Mouse (Mus musculus): Measurements from ENCODE around the gene Iqgap1.

Iqgap1 gene

DNA sequence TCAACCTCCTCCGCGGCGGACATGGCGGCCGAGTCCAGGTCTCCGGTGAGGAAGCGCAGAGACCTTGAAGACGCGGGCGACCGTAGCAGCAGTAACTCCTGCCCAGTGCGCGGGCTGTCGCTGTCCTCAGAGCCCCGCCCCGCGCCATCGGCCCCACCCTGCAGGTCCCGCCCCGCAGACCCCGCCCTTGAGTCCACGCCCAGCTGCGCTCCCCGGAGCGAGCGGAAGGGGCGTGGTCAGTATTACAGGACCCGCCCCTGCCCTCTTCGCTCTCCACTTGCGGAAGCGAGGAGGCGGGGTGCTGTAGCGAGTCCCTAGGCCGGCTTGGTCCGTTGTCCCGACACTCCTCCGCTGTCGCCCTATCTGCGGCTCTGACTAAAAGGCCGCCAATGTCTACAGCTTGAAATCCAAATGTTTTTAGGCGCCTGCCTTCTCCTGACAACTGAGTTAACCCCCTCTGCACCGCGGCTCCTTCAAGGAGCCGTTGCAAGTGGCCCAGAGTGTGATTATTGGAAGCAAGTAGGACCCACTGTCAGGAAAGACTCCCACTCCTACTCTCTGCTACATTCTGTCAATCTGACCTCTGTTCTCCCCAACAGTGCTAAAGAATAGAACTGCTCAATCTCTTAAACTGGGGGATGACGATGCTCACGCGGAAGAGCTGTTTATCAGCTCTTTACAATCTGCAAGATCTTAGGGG lies 22.5 kb downstream of the Iqgap1 start:
- DNase-seq (ENCODE audit: low read depth) = peak; percentile 98

DNA sequence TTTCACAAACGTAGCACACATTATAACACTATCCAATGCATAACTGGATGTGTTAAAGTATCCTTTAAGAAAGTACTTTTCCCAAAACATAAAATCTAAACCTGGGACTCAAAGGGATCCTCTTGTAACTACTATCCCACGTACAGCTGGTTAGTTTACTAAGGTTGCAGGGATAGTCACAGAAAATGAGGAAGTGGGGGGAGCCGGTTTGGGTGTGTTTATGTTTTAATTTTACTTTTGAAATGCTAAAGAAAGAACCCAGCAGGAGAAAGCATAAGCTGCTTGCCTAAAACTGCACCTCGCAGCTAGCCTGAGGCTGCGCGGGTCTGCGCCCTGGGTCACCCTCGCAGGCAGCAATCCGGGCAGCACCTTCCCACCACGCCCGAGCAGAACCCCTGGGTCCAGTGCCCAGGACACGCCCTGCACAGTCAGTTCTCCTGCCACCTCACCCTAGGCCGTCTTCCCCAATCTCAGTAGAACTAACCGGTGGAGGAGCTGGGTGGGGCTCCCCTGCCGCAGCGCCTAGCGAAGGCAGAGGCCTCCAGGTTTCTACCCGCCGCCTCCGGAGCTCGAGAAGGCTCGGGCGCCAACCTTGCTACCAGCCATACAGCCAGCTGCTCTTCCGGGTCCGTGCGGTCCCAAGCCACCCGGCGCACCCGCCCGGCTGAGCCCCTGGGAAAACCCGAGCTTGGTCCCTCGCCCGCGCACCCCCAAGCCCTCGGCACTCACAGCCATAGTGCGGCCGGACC lies 23.2 kb downstream of the Iqgap1 start:
- no peak for DNase-seq (ENCODE audit: low read depth)

DNA sequence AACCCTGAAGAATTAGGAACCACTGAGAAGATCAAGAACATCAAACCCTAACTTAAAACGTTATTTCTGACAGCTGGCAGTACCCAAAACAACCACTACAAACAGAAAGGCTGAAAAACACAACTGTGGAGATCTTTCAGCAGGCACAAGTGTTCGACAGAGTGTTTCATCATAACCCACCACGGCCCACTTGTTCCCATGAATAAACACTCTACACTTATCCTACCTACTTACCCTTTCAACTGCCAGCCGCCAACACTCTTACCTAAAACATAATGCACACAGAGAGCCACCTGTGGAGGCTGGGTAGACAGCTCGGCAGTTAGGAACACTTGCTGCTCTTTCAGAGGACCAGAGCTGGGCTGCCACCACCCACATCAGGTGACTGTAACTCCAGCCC lies 26.5 kb downstream of the Iqgap1 start:
- peak; percentile 37 for DNase-seq (ENCODE audit: low read depth)

GRCm38 (mm10) chr7:80796805-80797567 lies 28.8 kb downstream of the Iqgap1 start:
- no peak for DNase-seq (ENCODE audit: low read depth)

- no peak for DNase-seq (ENCODE audit: low read depth)
Observed at GRCm38 (mm10) chr7:80796258-80796657, 29.5 kb downstream of the Iqgap1 start.

GRCm38 (mm10) chr7:80789534-80789933 lies 36.2 kb downstream of the Iqgap1 start:
- DNase-seq (ENCODE audit: low read depth) = no peak

DNA sequence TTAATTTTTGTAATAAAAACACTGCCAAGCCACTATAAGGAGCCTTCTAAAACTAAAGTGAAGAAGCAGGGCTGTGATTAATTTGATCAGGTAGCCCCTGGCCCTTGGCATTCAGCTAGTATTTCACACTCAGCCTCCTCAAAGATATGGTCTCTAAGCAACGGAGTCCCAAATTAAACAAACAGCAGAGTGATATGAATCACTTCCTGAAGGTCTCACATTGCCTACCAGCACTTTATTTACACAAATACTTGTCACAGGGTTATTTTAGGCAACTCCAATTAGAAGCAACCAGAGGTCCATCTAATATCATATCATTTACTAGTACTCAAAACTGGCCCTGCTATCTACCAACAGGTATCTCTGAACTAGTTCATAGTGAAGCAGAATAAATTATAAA lies 36.7 kb downstream of the Iqgap1 start:
- peak; percentile 87 for DNase-seq (ENCODE audit: low read depth)

DNA sequence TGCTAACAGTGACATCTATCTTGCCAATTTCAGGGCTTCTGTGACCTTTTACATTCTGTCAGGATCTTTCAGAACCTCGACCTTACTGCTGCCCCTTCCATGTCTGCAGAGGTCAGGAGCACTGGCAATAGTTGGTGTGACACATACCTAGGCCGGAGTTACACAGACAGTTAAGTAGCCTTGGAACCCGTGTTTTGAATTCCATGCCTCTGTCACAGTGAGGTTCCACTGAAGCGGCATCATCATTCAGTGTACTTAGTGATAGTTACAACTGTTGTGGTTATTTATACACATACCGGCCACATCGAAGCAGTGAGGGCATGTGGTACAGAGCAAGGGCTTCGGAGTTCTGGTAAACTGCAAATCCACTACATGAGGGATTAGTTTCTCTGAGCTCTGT lies 37.8 kb downstream of the Iqgap1 start:
- DNase-seq (ENCODE audit: low read depth) = peak; percentile 45

DNA sequence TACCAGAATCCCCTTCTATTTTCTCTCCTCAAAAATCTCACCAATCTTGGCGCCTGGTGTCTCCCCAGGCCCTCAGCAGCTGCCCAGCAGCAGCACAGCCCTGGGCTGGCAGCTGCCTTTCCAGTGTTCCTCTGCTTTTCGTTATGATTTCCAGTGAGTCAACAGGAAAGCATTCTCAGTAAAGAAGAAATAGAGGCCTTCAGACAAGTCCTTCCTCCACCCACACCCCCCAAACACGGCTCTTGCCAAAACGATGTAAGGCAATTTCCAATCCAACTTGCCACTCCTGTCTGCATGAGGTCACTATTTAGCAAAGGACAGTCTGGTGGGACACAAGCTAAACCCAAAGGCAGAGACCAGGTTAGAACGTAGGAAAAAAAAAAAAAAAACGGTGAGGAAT lies 39.0 kb downstream of the Iqgap1 start:
- DNase-seq (ENCODE audit: low read depth) = no peak

- DNase-seq (ENCODE audit: low read depth) = no peak
Observed at GRCm38 (mm10) chr7:80783841-80784240, 41.9 kb downstream of the Iqgap1 start.

DNA sequence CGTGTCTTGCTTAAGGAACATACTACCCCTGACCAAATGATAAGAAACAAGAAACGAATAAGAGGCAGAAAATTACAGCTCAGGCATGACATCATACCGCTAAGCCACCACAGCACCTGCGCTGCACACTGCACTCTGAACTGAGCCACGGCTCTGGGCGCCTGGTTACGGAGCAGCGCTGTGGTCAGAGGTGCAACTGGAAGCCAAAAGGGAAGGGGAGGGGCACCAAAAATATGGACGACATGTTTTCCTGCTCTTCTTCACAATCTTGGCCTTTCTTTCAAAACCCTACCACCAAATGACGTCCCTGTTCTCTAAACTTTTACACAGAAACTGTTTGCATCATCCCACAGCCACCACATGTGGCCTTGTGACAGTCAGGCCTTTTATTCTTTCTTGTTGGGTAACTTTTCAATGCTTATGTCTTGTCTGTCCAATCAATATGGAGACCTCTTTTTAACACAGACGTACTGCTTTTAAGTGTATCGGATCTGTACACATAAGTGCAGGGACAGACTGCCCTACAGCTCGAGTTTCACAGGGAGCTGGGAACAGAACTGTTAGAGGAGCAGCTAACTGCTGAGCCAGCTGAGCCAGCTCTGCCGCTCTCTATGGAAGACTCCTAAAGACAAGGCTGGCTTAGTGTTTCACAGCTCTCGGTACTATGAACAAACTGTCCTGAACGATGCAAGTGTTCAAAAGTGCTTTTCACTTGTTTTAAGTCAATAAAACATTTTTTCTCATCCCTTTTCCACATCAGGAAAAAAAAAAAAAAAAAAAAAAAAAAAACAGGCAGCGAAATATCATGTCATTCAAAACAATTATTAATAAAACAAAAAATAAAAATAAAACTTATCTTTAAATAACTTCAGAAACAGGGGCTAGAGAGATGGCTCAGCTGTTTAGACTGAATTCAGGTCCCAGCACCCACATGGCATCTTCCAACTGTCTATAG lies 43.3 kb downstream of the Iqgap1 start:
- peak; percentile 92 for DNase-seq (ENCODE audit: low read depth)

DNA sequence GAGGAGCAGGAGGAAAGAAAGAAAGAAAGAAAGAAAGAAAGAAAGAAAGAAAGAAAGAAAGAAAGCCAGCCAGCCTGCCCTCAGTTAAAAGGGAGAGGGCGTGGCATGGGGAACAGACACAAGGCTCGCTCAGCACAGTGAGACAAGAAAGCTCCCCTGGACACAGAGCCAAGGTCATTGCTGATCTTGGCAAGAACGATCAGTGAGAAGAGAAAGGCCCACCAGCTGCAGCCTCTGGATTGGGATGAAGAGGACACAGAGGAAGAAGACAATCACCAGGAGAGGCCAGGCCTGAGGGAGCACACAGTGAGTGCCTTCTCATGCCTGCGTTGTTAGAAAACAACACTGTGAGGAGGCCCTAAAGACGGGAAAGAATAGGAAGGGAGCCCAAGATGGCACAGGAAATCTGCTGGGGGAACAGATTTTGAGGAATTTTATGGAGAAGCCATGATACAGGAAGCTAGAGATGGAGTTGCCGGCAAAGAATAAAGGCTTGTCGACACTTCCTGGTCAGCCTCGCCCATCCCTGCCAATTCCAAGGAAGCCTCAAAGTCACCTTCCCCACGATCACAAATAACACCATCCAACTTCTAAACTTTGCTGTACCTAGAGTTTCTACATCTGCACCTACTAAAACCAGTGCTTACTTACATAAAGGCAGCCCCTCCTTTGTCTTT lies 44.2 kb downstream of the Iqgap1 start:
- DNase-seq (ENCODE audit: low read depth) = peak; percentile 47

- DNase-seq (ENCODE audit: low read depth) = peak; percentile 89
Observed at GRCm38 (mm10) chr7:80778958-80779669, 46.7 kb downstream of the Iqgap1 start.

- peak; percentile 52 for DNase-seq (ENCODE audit: low read depth)
Observed at GRCm38 (mm10) chr7:80778376-80778775, 47.4 kb downstream of the Iqgap1 start.

DNA sequence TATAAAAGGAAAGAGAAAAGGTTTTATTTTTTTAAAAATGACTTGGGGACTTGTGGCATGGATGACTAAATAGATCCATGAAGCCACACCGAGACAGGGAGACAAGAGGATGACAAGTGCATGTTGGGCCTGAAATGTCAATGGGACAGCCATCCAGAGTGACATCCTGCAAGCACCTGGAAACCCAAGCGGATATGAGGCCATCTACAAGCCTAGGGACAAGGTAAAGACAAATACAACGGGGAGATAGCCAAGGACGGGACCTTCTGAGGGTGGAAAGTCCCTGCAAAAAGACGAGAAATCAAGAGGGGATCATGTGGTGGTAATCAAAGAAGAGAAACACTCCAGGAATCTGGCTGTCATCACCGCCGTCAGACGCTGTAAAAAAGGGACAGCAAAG lies 48.6 kb downstream of the Iqgap1 start:
- DNase-seq (ENCODE audit: low read depth) = peak; percentile 59

- DNase-seq (ENCODE audit: low read depth) = peak; percentile 43
Observed at GRCm38 (mm10) chr7:80776090-80776489, 49.7 kb downstream of the Iqgap1 start.

GRCm38 (mm10) chr7:80775448-80775904 lies 50.3 kb downstream of the Iqgap1 start:
- peak; percentile 64 for DNase-seq (ENCODE audit: low read depth)

GRCm38 (mm10) chr7:80774615-80775447 lies 50.9 kb downstream of the Iqgap1 start:
- DNase-seq (ENCODE audit: low read depth) = peak; percentile 47

GRCm38 (mm10) chr7:80773834-80774614 lies 51.8 kb downstream of the Iqgap1 start:
- DNase-seq (ENCODE audit: low read depth) = no peak

Data from induced T-regulatory cell, adult 2 months (primary cell).